25 mouse cellular contexts compared by ENCODE assay signal in genomic region chr10:62145957-62146356, GRCm38 (mm10). TPM values are rescaled to one million over a fixed set of nuclear protein-coding genes. Genes with fewer than 3 reads are reported as not detected.
DNase-seq lines count a peak whose midpoint lies in the region; ATAC-seq and TF ChIP-seq lines count a peak whose summit lies in the region.
"Had no signal": no experiment of that assay in that cellular context is flagged by ENCODE, and none has a peak within 500 bp of the region (broad histone marks: within the 10 kb centered on the region; RNA-seq: fewer than 3 reads in every experiment).

No protein-coding gene starts in this region.

- H3K4me3 ChIP-seq in hindbrain, embryonic 10.5 days: no peak overlapping the region
- no peak overlapping the region for H3K4me3 ChIP-seq in hindbrain, postnatal 0 days (ENCODE audit: low read length)
- no peak overlapping the region for H3K4me3 ChIP-seq in midbrain, postnatal 0 days (ENCODE audit: low read depth, low read length)
- no peak overlapping the region for H3K4me3 ChIP-seq in midbrain, embryonic 15.5 days
- H3K4me3 ChIP-seq in neural tube, embryonic 11.5 days (ENCODE audit: low read depth, low read length): no peak overlapping the region
- no peak overlapping the region for H3K4me3 ChIP-seq in neural tube, embryonic 15.5 days (replicated peaks)
- no peak overlapping the region for H3K4me3 ChIP-seq in layer of hippocampus, adult 2 months
- H3K4me3 ChIP-seq: embryonic facial prominence, embryonic 10.5 days; gastrocnemius, adult 2 months; heart, embryonic 12.5 days had no signal

- peaks cover 67% of the 10 kb centered on the region for H3K4me1 ChIP-seq in hindbrain, embryonic 10.5 days (replicated peaks)
- H3K4me1 ChIP-seq in hindbrain, postnatal 0 days (ENCODE audit: insufficient read depth, low read length): no peaks in the 10 kb centered on the region
- no peaks in the 10 kb centered on the region for H3K4me1 ChIP-seq in midbrain, postnatal 0 days (ENCODE audit: insufficient read depth, low read length)
- no peaks in the 10 kb centered on the region for H3K4me1 ChIP-seq in midbrain, embryonic 15.5 days
- H3K4me1 ChIP-seq in neural tube, embryonic 11.5 days (ENCODE audit: control insufficient read depth, insufficient read depth, low read length): peaks cover 8% of the 10 kb centered on the region
- H3K4me1 ChIP-seq in neural tube, embryonic 15.5 days: no peaks in the 10 kb centered on the region
- H3K4me1 ChIP-seq: heart, embryonic 12.5 days had no signal

- 51% methylated on average over 5 of the region's 5 CpGs for WGBS in hindbrain, embryonic 10.5 days
- 24% methylated on average over 5 of the region's 5 CpGs for WGBS in hindbrain, postnatal 0 days
- 56% methylated on average over 5 of the region's 5 CpGs for WGBS in midbrain, postnatal 0 days
- WGBS in midbrain, embryonic 15.5 days: 52% methylated on average over 5 of the region's 5 CpGs
- WGBS in neural tube, embryonic 11.5 days: 27% methylated on average over 5 of the region's 5 CpGs
- WGBS in neural tube, embryonic 15.5 days: 17% methylated on average over 5 of the region's 5 CpGs

- H3K9ac ChIP-seq in hindbrain, postnatal 0 days (replicated peaks; ENCODE audit: low read length): no peak overlapping the region
- H3K9ac ChIP-seq in midbrain, postnatal 0 days (replicated peaks; ENCODE audit: low read length, poor library complexity, severe bottlenecking): no peak overlapping the region
- H3K9ac ChIP-seq in midbrain, embryonic 15.5 days: no peak overlapping the region
- no peak overlapping the region for H3K9ac ChIP-seq in neural tube, embryonic 11.5 days (ENCODE audit: low read length)
- no peak overlapping the region for H3K9ac ChIP-seq in neural tube, embryonic 15.5 days (replicated peaks)
- H3K9ac ChIP-seq: heart, embryonic 12.5 days had no signal

- H3K27ac ChIP-seq in hindbrain, embryonic 10.5 days: peak overlapping the region; percentile 19; the same call in 1 of the 2 replicates
- no peak overlapping the region for H3K27ac ChIP-seq in hindbrain, postnatal 0 days
- H3K27ac ChIP-seq in midbrain, postnatal 0 days (ENCODE audit: low read depth, low read length): no peak overlapping the region
- H3K27ac ChIP-seq in midbrain, embryonic 15.5 days: no peak overlapping the region
- no peak overlapping the region for H3K27ac ChIP-seq in neural tube, embryonic 11.5 days (ENCODE audit: low read depth, low read length)
- no peak overlapping the region for H3K27ac ChIP-seq in neural tube, embryonic 15.5 days (replicated peaks)
- H3K27ac ChIP-seq in layer of hippocampus, adult 2 months: no peak overlapping the region
- H3K27ac ChIP-seq: embryonic facial prominence, embryonic 10.5 days; gastrocnemius, adult 2 months had no signal

- peaks cover 74% of the 10 kb centered on the region for H3K27me3 ChIP-seq in hindbrain, embryonic 10.5 days (ENCODE audit: insufficient read depth, poor library complexity, severe bottlenecking)
- H3K27me3 ChIP-seq in hindbrain, postnatal 0 days (ENCODE audit: insufficient read depth, low read length): no peaks in the 10 kb centered on the region
- peaks cover 3% of the 10 kb centered on the region; the same call in 1 of the 2 replicates for H3K27me3 ChIP-seq in midbrain, postnatal 0 days (ENCODE audit: insufficient read depth, low read length)
- peaks cover 4% of the 10 kb centered on the region; the same call in 1 of the 2 replicates for H3K27me3 ChIP-seq in midbrain, embryonic 15.5 days (replicated peaks)
- H3K27me3 ChIP-seq in neural tube, embryonic 11.5 days (ENCODE audit: control insufficient read depth, insufficient read depth, low read length): peaks cover 42% of the 10 kb centered on the region
- peaks cover 56% of the 10 kb centered on the region for H3K27me3 ChIP-seq in neural tube, embryonic 15.5 days (replicated peaks)

- no peaks in the 10 kb centered on the region for H3K36me3 ChIP-seq in hindbrain, embryonic 10.5 days
- no peaks in the 10 kb centered on the region for H3K36me3 ChIP-seq in hindbrain, postnatal 0 days (ENCODE audit: insufficient read depth, low read length)
- H3K36me3 ChIP-seq in midbrain, postnatal 0 days (ENCODE audit: insufficient read depth, low read length): no peaks in the 10 kb centered on the region
- no peaks in the 10 kb centered on the region for H3K36me3 ChIP-seq in midbrain, embryonic 15.5 days (replicated peaks)
- no peaks in the 10 kb centered on the region for H3K36me3 ChIP-seq in neural tube, embryonic 11.5 days (ENCODE audit: control insufficient read depth, insufficient read depth, low read length)
- no peaks in the 10 kb centered on the region for H3K36me3 ChIP-seq in neural tube, embryonic 15.5 days
- H3K36me3 ChIP-seq: embryonic facial prominence, embryonic 10.5 days; heart, embryonic 12.5 days had no signal

- no peak overlapping the region for H3K4me2 ChIP-seq in hindbrain, postnatal 0 days (ENCODE audit: low read depth, low read length)
- no peak overlapping the region for H3K4me2 ChIP-seq in midbrain, postnatal 0 days (ENCODE audit: low read depth, low read length, poor library complexity, severe bottlenecking)
- no peak overlapping the region for H3K4me2 ChIP-seq in midbrain, embryonic 15.5 days
- no peak overlapping the region for H3K4me2 ChIP-seq in neural tube, embryonic 11.5 days (ENCODE audit: low read depth)
- H3K4me2 ChIP-seq in neural tube, embryonic 15.5 days: no peak overlapping the region
- H3K4me2 ChIP-seq: heart, embryonic 12.5 days had no signal

- H3K9me3 ChIP-seq in hindbrain, embryonic 10.5 days: no peaks in the 10 kb centered on the region
- no peaks in the 10 kb centered on the region for H3K9me3 ChIP-seq in hindbrain, postnatal 0 days (ENCODE audit: low read length)
- no peaks in the 10 kb centered on the region for H3K9me3 ChIP-seq in midbrain, postnatal 0 days (ENCODE audit: low read length)
- H3K9me3 ChIP-seq in midbrain, embryonic 15.5 days: no peaks in the 10 kb centered on the region
- H3K9me3 ChIP-seq in neural tube, embryonic 11.5 days (ENCODE audit: control insufficient read depth, low read length): no peaks in the 10 kb centered on the region
- no peaks in the 10 kb centered on the region for H3K9me3 ChIP-seq in neural tube, embryonic 15.5 days (replicated peaks)
- H3K9me3 ChIP-seq: embryonic facial prominence, embryonic 10.5 days; heart, embryonic 12.5 days had no signal

- no peak for DNase-seq in hindbrain, embryonic 10.5 days (ENCODE audit: low spot score)
- DNase-seq in hindbrain, postnatal 0 days (ENCODE audit: low spot score): no peak
- peak; percentile 2 for DNase-seq in midbrain, postnatal 0 days (ENCODE audit: low spot score)
- DNase-seq in neural tube, embryonic 11.5 days (ENCODE audit: low spot score): peak; percentile 77
- no peak for DNase-seq in layer of hippocampus, adult 2 months (ENCODE audit: low spot score in 2 of 2)
- no peak for DNase-seq in layer of hippocampus, adult 9-10 months (ENCODE audit: low spot score)
- DNase-seq: adrenal gland, postnatal 14 days; cerebellum, adult 11-12 months; cerebellum, adult 9-11 months; cerebellum, postnatal 36 days; gastrocnemius, adult 2 months; gastrocnemius, postnatal 25 days had no signal

- no peak for ATAC-seq in hindbrain, postnatal 0 days
- no peak for ATAC-seq in midbrain, postnatal 0 days (ENCODE audit: low FRiP score)
- ATAC-seq in midbrain, embryonic 15.5 days (replicated peaks): no peak
- ATAC-seq in neural tube, embryonic 11.5 days (ENCODE audit: insufficient read depth, low FRiP score, low TSS enrichment): peak; percentile 87
- peak; percentile 55; the same call in 1 of the 2 replicates for ATAC-seq in neural tube, embryonic 15.5 days (ENCODE audit: low FRiP score)
- ATAC-seq: forebrain, embryonic 14.5 days; hindbrain, embryonic 16.5 days had no signal

- TF ChIP-seq CTCF in hindbrain, postnatal 0 days (IDR thresholded peaks at IDR 0.05; ENCODE audit: low read depth): no peak
- no peak for TF ChIP-seq CTCF in midbrain, postnatal 0 days (IDR thresholded peaks at IDR 0.05)
- no peak for TF ChIP-seq CTCF in layer of hippocampus, adult 2 months (conservative IDR thresholded peaks at IDR 0.05)

RNA-seq across cellular contexts. Expression of gene Fam241b, which starts 2.2 kb away (rescaled TPM):
- 22.7 and 23.0 TPM in 2 replicates for polyA plus RNA-seq in hindbrain, embryonic 10.5 days (2016; fragmentation: Nextera tagmentation; extraction: Ambion mirVana)
- total RNA-seq in hindbrain, postnatal 0 days (2014; rRNA removed): 92.9 and 97.9 TPM in 2 replicates
- 143 and 152 TPM in 2 replicates for polyA plus RNA-seq in hindbrain, postnatal 0 days (2015; fragmentation: Nextera tagmentation; extraction: Ambion mirVana)
- total RNA-seq in midbrain, postnatal 0 days (2014; rRNA removed): 101 and 114 TPM in 2 replicates
- 208 and 217 TPM in 2 replicates for polyA plus RNA-seq in midbrain, postnatal 0 days (2015; fragmentation: Nextera tagmentation; extraction: Ambion mirVana)
- polyA plus RNA-seq in midbrain, embryonic 15.5 days (2015; fragmentation: Nextera tagmentation; extraction: Ambion mirVana): 194 and 204 TPM in 2 replicates
- polyA plus RNA-seq in neural tube, embryonic 11.5 days (2014; fragmentation: Nextera tagmentation; extraction: Ambion mirVana): 9.5 and 10.9 TPM in 2 replicates
- polyA plus RNA-seq in neural tube, embryonic 15.5 days (2015; fragmentation: Nextera tagmentation; extraction: Ambion mirVana): 114 and 139 TPM in 2 replicates
- 10 to 100 TPM; 36.2 to 40.6 TPM for total RNA-seq in layer of hippocampus, adult 2 months (2021)
- total RNA-seq: granulocyte monocyte progenitor cell, adult 5-6 weeks had no signal

RNA-seq across cellular contexts. Expression of gene Neurog3, which starts 13.1 kb away (rescaled TPM):
- polyA plus RNA-seq in hindbrain, embryonic 10.5 days (2016; fragmentation: Nextera tagmentation; extraction: Ambion mirVana): 2.1 and 3.5 TPM in 2 replicates
- not detected in 2 replicates for total RNA-seq in hindbrain, postnatal 0 days (2014; rRNA removed)
- polyA plus RNA-seq in hindbrain, postnatal 0 days (2015; fragmentation: Nextera tagmentation; extraction: Ambion mirVana): not detected in 2 replicates
- total RNA-seq in midbrain, postnatal 0 days (2014; rRNA removed): not detected in 2 replicates
- not detected in 2 replicates for polyA plus RNA-seq in midbrain, postnatal 0 days (2015; fragmentation: Nextera tagmentation; extraction: Ambion mirVana)
- polyA plus RNA-seq in midbrain, embryonic 15.5 days (2015; fragmentation: Nextera tagmentation; extraction: Ambion mirVana): 0.13 and 0.19 TPM in 2 replicates
- polyA plus RNA-seq in neural tube, embryonic 11.5 days (2014; fragmentation: Nextera tagmentation; extraction: Ambion mirVana): 11.2 and 14.7 TPM in 2 replicates
- 0.35 and 0.68 TPM in 2 replicates for polyA plus RNA-seq in neural tube, embryonic 15.5 days (2015; fragmentation: Nextera tagmentation; extraction: Ambion mirVana)
- total RNA-seq in layer of hippocampus, adult 2 months (2021): not detected
- total RNA-seq: adrenal gland, postnatal 14 days; gastrocnemius, adult 2 months; gastrocnemius, postnatal 25 days; granulocyte monocyte progenitor cell, adult 5-6 weeks; heart, adult 8-10 months; heart, postnatal 25 days; MEL had no signal
- polyA plus RNA-seq: C2C12; embryonic facial prominence, embryonic 14.5 days; heart, embryonic 12.5 days; heart, embryonic 16.5 days; hindbrain, embryonic 16.5 days had no signal

Comparison
In these comparisons a context has a peak if more than half of its experiments do, and no peak if none do; other contexts are left out.
1. DNase-seq: peak in midbrain, postnatal 0 days (single experiment) and neural tube, embryonic 11.5 days (single experiment); none in hindbrain, embryonic 10.5 days (single experiment), hindbrain, postnatal 0 days (single experiment), layer of hippocampus, adult 2 months (0 of 2) and layer of hippocampus, adult 9-10 months (single experiment).
2. ATAC-seq: peak in neural tube, embryonic 11.5 days (single experiment) and neural tube, embryonic 15.5 days (single experiment); none in hindbrain, postnatal 0 days (single experiment), midbrain, postnatal 0 days (single experiment) and midbrain, embryonic 15.5 days (single experiment).